Mouse (Mus musculus) limb, embryonic 11.5 days (tissue): ENCODE results near the gene Olfr508. TPM values are rescaled to one million over a fixed set of nuclear protein-coding genes. Genes with fewer than 3 reads are reported as not detected.
"Not testable (repeated sequence)": the region's sequence is repeated elsewhere in the genome, so short reads cannot be mapped to it uniquely, and the experiment has no call there.

ENCODE experiments used
- ATAC-seq: fragments of 200-750 bp; cut with Nextera tagmentation; 2 replicates; pipeline ENCODE4 v1.8.0; 2017; ENCODE audit warnings: low read depth; ENCODE audit not compliant: insufficient number of reproducible peaks, low FRiP score, low TSS enrichment
- DNase-seq: peaks from one replicate; pipeline ENCODE4 v3.0.0-alpha.2; 2015; ENCODE audit warnings: low spot score
- H3K27ac ChIP-seq: fragments of 300-500 bp; sonication (generic); replicated peaks from 2 replicates; pipeline ENCODE4 v1.5.1; 2014; ENCODE audit warnings: low read depth, mild to moderate bottlenecking, low read length
- H3K27me3 ChIP-seq: fragments of 300-500 bp; sonication (generic); 2 replicates; pipeline ENCODE4 v1.6.1; 2014; ENCODE audit warnings: mild to moderate bottlenecking, low read length, mixed read lengths; ENCODE audit not compliant: control insufficient read depth, insufficient read depth
- H3K36me3 ChIP-seq: fragments of 300-500 bp; sonication (generic); 2 replicates; pipeline ENCODE4 v1.6.1; 2014; ENCODE audit warnings: mild to moderate bottlenecking, low read length, moderate library complexity, mixed read lengths; ENCODE audit not compliant: control insufficient read depth, insufficient read depth
- H3K4me1 ChIP-seq: fragments of 300-500 bp; sonication (generic); 2 replicates; pipeline ENCODE4 v1.6.1; 2014; ENCODE audit warnings: low read length, mixed read lengths; ENCODE audit not compliant: control insufficient read depth, insufficient read depth
- H3K4me2 ChIP-seq: fragments of 300-500 bp; sonication (generic); 2 replicates; pipeline ENCODE4 v1.6.1; 2014; ENCODE audit warnings: low read depth, mild to moderate bottlenecking, moderate library complexity; ENCODE audit not compliant: severe bottlenecking
- H3K4me3 ChIP-seq: fragments of 300-500 bp; sonication (generic); 2 replicates; pipeline ENCODE4 v1.5.1; 2014; ENCODE audit warnings: low read depth, low read length
- H3K9ac ChIP-seq: fragments of 300-500 bp; sonication (generic); 2 replicates; pipeline ENCODE4 v1.6.1; 2014; ENCODE audit warnings: mild to moderate bottlenecking, low read length
- H3K9me3 ChIP-seq: fragments of 300-500 bp; sonication (generic); 2 replicates; pipeline ENCODE4 v1.6.1; 2016; ENCODE audit warnings: low read length; ENCODE audit not compliant: control insufficient read depth
- WGBS: fragments of 180-500 bp; shearing (Covaris S2); extraction: QIAGEN DNeasy Blood & Tissue Kit; methylation state at CpG from one replicate; pipeline ENCODE4 v1.1.7; 2014; 5-methylcytosine and 5-hydroxymethylcytosine counted together
- polyA plus RNA-seq: library from polyadenylated mRNA; unstranded; fragments of >200 nt; fragmentation: Nextera tagmentation; extraction: Ambion mirVana; gene quantifications from 2 replicates; pipeline ENCODE4 v1.2.1, GENCODE M21; 2014

Olfr508 gene
- not detected in 2 replicates for polyA plus RNA-seq

DNA sequence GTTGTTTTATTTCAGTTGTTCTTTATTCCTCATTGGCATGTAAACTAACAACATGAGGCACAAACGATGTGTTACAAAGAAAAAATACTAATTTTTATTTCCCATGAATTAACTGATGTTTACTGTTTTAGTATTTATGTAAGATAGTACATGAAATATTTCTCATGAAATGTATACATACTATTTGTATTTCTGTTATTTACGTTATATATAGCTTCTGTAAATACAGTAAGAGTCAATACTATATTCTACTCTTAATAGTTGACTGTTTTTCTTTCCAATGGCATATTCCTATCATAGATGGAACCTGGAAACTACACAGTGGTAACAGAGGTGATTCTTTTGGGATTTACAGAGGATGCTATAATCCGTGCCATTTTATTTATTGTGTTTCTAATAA is at the start of gene Olfr508:
Olfr508 (plus strand) TSS at position 301 of the 400 bp plus-strand sequence.
- 86% methylated on average over 3 of the region's 3 CpGs for WGBS
- Histone ChIP-seq H3K9me3 (no peaks in the 10 kb centered on the region), H3K27me3 (no peaks in the 10 kb centered on the region), H3K4me1 (no peaks in the 10 kb centered on the region), H3K27ac (no peak within 1 kb of the TSS), H3K4me3 (no peak within 1 kb of the TSS), H3K4me2 (no peak within 1 kb of the TSS), H3K36me3 (no peaks in the 10 kb centered on the region), H3K9ac (no peak within 1 kb of the TSS)
- DNase-seq (no peak), ATAC-seq (no peak)

DNA sequence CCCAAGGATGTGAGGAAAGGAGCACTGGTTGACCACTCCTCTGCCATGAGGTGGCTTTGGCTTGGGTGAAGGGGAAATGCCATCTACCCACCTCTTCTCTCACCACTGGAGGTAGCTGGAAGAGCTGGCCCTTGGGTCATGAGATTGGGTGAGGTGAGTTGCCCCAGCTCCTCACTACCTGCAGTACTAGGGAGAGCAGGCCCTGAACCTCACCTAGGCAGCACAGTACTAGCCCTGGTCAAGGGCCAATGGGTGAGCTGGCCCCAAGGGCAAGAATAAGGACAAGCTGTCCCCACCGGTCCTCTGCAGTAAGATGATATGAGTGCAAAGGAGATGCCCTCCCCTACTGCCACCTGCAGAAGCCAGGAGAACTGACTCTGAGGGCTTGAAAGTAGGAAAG is 40.0 kb upstream of the Olfr508 start:
- Histone ChIP-seq H3K4me3 (no peak overlapping the region), H3K36me3 (no peaks in the 10 kb centered on the region), H3K4me1 (no peaks in the 10 kb centered on the region), H3K9me3 (no peaks in the 10 kb centered on the region; the same call in 1 of the 2 replicates), H3K27ac (no peak overlapping the region), H3K4me2 (no peak overlapping the region), H3K27me3 (no peaks in the 10 kb centered on the region), H3K9ac (no peak overlapping the region)
- DNase-seq = no peak
- ATAC-seq = no peak
- 100% methylated on average over 1 of the region's 1 CpGs for WGBS

DNA sequence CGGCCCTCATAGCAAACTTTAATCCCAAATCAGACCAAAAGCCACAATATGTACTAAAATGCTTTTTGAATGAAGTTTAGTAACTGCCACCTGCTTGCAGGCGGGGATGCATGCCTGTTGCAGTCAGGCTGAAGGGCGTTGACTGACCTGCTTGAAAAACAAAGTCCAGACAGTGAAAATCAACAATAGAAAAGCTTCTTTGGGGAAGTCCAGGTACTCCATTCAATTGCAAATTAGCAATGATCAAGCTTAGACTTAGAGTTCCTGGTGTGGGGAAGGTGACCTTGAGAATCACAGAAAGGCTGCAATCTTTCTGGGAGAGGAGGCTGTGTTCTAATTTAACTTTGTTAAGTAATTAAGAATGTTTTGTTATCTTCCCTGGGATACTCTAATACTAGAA is 27.9 kb upstream of the Olfr508 start:
- not testable (repeated sequence) for H3K4me1 ChIP-seq, H3K4me3 ChIP-seq, ATAC-seq, H3K4me2 ChIP-seq, H3K27me3 ChIP-seq, H3K9ac ChIP-seq, H3K9me3 ChIP-seq, H3K36me3 ChIP-seq, H3K27ac ChIP-seq, DNase-seq
- WGBS = 89% methylated on average over 3 of the region's 3 CpGs

DNA sequence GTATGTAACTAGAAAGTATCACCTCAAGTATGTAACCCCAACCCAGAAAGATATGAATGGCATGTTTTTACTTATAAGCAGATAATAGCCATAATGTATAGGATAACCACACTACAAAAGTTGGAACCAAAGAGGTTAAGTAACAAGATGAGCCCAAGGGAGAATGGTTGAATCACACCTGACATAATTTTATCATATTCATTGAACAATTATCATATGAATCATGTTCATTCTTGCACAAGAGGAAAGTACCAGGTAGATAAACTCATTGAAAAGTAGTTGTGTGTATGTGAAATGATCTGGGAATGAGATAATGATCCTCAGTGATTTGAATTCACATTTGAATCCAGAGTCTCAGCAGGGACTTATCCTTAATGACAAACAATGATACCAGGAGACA is 19.3 kb upstream of the Olfr508 start, which contains the start of gene Olfr506:
Olfr506 (plus strand) TSS at position 301 of the 400 bp plus-strand sequence.
- H3K4me3 ChIP-seq = no peak within 1 kb of the TSS
- H3K9me3 ChIP-seq = no peaks in the 10 kb centered on the region
- H3K4me1 ChIP-seq = no peaks in the 10 kb centered on the region
- no peak within 1 kb of the TSS for H3K9ac ChIP-seq
- no peak for ATAC-seq
- no peaks in the 10 kb centered on the region for H3K36me3 ChIP-seq
- no peak within 1 kb of the TSS for H3K27ac ChIP-seq
- no peaks in the 10 kb centered on the region for H3K27me3 ChIP-seq
- DNase-seq = no peak
- no peak within 1 kb of the TSS for H3K4me2 ChIP-seq

DNA sequence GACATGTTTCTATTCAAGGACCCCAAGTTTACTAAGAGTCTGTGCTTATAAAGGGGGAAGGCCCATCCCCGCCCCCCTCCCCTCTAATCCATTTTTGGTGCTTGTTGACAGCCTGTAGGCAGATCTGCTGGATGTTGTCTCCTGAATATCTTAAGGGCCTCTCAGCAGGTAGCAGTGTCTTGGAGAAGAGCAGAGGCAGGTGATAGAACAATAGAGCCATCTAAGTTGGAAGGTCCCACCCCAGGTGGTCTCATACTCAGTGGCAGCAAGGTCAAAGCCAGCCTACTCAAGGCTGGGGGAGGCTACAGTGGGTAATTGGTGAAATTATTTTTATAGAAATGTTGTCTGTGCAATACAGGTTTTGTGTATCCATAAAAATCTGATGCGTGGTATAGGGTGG is 15.7 kb upstream of the Olfr508 start:
- WGBS = 94% methylated on average over 2 of the region's 2 CpGs
- DNase-seq = no peak
- Histone ChIP-seq H3K9me3 (no peaks in the 10 kb centered on the region), H3K9ac (no peak overlapping the region), H3K4me3 (no peak overlapping the region), H3K27ac (no peak overlapping the region), H3K4me2 (no peak overlapping the region), H3K4me1 (no peaks in the 10 kb centered on the region), H3K36me3 (no peaks in the 10 kb centered on the region), H3K27me3 (no peaks in the 10 kb centered on the region)
- ATAC-seq = no peak

DNA sequence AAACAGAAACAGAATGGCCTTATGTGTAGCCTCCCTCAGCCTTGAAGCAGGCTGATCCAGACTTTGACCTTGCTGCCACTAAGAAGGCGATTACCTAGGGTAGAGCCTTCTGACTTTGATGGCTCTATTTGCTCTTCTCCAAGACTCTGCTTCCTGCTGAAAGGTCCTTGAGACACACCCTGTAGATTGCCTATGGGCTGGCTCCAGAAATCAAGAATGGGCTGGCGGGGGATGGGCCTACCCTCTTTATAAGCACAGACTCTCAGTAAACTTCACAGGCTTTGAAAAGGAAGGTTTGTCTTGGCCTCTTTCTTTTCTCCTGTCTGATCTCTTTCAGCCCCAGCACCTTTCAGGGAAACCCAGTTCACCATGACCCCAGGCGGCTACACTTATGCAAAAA is 13.0 kb upstream of the Olfr508 start:
- not testable (repeated sequence) for H3K4me1 ChIP-seq

DNA sequence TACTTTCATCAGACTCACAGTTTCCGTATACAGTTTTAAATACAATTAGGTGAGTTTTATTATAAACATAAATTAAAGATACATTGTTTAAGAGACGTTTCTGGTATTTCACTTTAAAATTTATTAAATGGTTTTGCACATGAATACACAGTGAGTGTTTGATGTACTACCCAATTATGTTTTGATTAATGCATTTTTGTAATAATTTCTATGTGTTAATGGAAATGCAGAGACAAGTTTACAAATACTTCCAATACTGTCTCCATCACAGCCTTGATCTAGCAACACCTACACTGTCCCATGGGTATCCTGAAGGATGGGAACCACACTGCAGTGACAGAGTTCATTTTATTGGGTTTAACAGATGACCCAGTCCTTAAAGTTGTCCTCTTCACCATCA is 8.3 kb upstream of the Olfr508 start, which contains the start of gene Olfr507:
Olfr507 (plus strand) TSS at position 301 of the 400 bp plus-strand sequence.
- WGBS = 80% methylated on average over 2 of the region's 2 CpGs
- H3K36me3 ChIP-seq = no peaks in the 10 kb centered on the region
- no peak for ATAC-seq

More for the DNA sequence above, 13.0 kb upstream of the Olfr508 start:
- H3K9me3 ChIP-seq, H3K4me2 ChIP-seq, H3K27ac ChIP-seq, H3K36me3 ChIP-seq, DNase-seq, H3K9ac ChIP-seq, ATAC-seq, H3K4me3 ChIP-seq, H3K27me3 ChIP-seq: not testable (repeated sequence)
- WGBS = 78% methylated on average over 3 of the region's 3 CpGs

DNA sequence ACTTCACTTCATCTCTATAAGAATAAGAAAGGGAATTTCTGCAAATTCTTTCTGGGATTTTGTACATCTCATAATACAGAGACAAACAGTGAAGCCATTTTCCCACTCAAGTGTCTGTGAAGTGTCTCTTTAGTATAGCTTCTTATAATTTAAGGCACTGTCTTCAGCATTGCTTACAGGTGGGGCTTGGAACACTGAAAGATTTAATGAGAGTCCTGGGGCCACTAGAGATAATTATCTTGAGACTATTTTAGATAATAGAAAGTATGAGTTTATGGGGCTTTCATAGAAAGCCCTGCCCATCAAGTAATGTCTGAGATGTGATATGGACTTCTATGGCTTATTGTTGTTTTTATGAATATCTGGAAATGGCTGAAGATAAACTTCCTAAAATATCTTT is 22.0 kb downstream of the Olfr508 start, which contains the start of gene Olfr509:
Olfr509 (minus strand) TSS at position 101 of the 400 bp plus-strand sequence.
- H3K4me3 ChIP-seq = no peak within 1 kb of the TSS

More for the DNA sequence above, 8.3 kb upstream of the Olfr508 start, which contains the start of gene Olfr507:
- Histone ChIP-seq H3K4me3 (no peak within 1 kb of the TSS), H3K4me1 (no peaks in the 10 kb centered on the region), H3K27ac (no peak within 1 kb of the TSS), H3K4me2 (no peak within 1 kb of the TSS), H3K9me3 (no peaks in the 10 kb centered on the region), H3K27me3 (no peaks in the 10 kb centered on the region), H3K9ac (no peak within 1 kb of the TSS)
- no peak for DNase-seq

DNA sequence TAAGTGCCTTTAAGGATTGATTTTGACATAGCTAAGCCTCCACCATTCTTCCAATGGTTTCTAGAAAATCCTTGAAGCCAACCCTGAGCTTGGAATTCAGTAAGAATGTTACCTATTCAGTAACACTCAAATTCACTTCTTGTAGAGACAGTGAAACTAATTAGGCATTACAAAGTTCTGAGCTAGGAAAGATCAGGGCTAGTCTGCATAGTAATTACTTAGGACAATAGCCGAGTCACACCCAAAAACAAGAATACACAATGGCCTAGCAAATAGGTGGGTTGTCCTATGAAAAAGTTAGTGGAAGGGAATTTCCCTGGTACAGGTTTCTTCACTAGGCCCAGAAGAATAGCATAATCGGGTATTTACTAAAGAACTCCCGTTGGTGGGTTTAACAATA is 32.6 kb downstream of the Olfr508 start:
- 93% methylated on average over 3 of the region's 3 CpGs for WGBS
- no peak for ATAC-seq

More for the DNA sequence above, 22.0 kb downstream of the Olfr508 start, which contains the start of gene Olfr509:
- Histone ChIP-seq H3K27ac (no peak within 1 kb of the TSS), H3K9ac (no peak within 1 kb of the TSS), H3K36me3 (no peaks in the 10 kb centered on the region), H3K4me2 (no peak within 1 kb of the TSS), H3K9me3 (no peaks in the 10 kb centered on the region), H3K4me1 (no peaks in the 10 kb centered on the region), H3K27me3 (no peaks in the 10 kb centered on the region)
- DNase-seq (no peak), ATAC-seq (no peak)

More for the DNA sequence above, 32.6 kb downstream of the Olfr508 start:
- H3K4me2 ChIP-seq = no peak overlapping the region
- no peaks in the 10 kb centered on the region for H3K9me3 ChIP-seq
- H3K4me1 ChIP-seq = no peaks in the 10 kb centered on the region
- no peak for DNase-seq
- no peak overlapping the region for H3K4me3 ChIP-seq
- H3K9ac ChIP-seq = no peak overlapping the region
- no peaks in the 10 kb centered on the region for H3K27me3 ChIP-seq
- no peak overlapping the region for H3K27ac ChIP-seq
- H3K36me3 ChIP-seq = no peaks in the 10 kb centered on the region
